16 mouse cellular contexts compared by ENCODE assay signal in the genomic region with DNA sequence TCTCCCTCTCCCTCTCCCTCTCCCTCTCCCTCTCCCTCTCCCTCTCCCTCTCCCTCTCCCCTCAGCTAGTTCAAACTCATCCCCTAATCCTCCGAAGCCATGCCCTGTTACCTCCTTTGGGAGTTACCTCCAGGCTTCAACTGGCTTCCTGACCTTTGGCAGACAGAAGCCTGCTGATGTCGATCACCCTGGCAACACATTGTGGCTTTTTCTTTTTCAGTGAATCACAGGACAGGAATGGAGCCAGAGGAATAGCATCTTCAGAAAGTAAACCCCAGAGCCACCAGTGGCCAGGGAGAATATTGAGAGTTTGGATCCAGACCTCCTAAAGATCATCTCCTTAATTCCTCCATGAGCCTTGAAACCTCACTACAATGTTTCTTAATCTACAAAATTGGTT.
"Had no signal": no experiment of that assay in that cellular context is flagged by ENCODE, and none has a peak within 500 bp of the region (broad histone marks: within the 10 kb centered on the region; RNA-seq: fewer than 3 reads in every experiment).

No protein-coding gene starts in this region.

- DNase-seq: kidney, postnatal 4 days; left cerebral cortex, postnatal 4 days; lung, adult 2 months; lung, postnatal 36 days; right cerebral cortex, adult 18-20 months; right cerebral cortex, postnatal 25 days; thymus, adult 18-20 months; thymus, postnatal 14 days had no signal

- H3K4me2 ChIP-seq: limb, embryonic 13.5 days; midbrain, embryonic 13.5 days; neural tube, embryonic 15.5 days had no signal

- H3K27ac ChIP-seq: kidney, postnatal 0 days; layer of hippocampus, adult 2 months; limb, embryonic 13.5 days; liver, embryonic 14.5 days; midbrain, embryonic 13.5 days; neural tube, embryonic 15.5 days had no signal

- ATAC-seq: lung, postnatal 0 days; midbrain, embryonic 13.5 days had no signal

- H3K4me3 ChIP-seq: layer of hippocampus, adult 2 months; limb, embryonic 13.5 days; midbrain, embryonic 13.5 days; myocyte; neural tube, embryonic 15.5 days had no signal

- H3K9ac ChIP-seq: limb, embryonic 13.5 days; liver, embryonic 14.5 days; midbrain, embryonic 13.5 days; neural tube, embryonic 15.5 days had no signal

- H3K9me3 ChIP-seq: limb, embryonic 13.5 days; neural tube, embryonic 15.5 days had no signal

- H3K36me3 ChIP-seq: limb, embryonic 13.5 days; midbrain, embryonic 13.5 days; neural tube, embryonic 15.5 days had no signal

- H3K27me3 ChIP-seq: limb, embryonic 13.5 days; midbrain, embryonic 13.5 days; neural tube, embryonic 15.5 days had no signal

- H3K4me1 ChIP-seq: limb, embryonic 13.5 days; midbrain, embryonic 13.5 days; neural tube, embryonic 15.5 days had no signal
